Mouse (Mus musculus) liver, postnatal 0 days (tissue): Measurements from ENCODE around the gene Ago3.

Experiments
- CTCF ChIP-seq: sonication (generic); IDR thresholded peaks from 2 replicates; pipeline ENCODE4 v1.5.1; 2016; ENCODE audit warnings: antibody characterized with exemption, low read depth
- EP300 ChIP-seq: IDR thresholded peaks from 2 replicates; pipeline ENCODE4 v1.6.1; 2016; ENCODE audit warnings: antibody characterized with exemption, low read depth, mild to moderate bottlenecking

GRCm38 (mm10) chr4:126464189-126464891 lies 35.0 kb upstream of the Ago3 start:
- TF ChIP-seq CTCF (no peak), EP300 (no peak)
